Mouse (Mus musculus) liver, embryonic 14.5 days (tissue): ENCODE measurements around the gene Theg. TPM values are rescaled to one million over a fixed set of nuclear protein-coding genes. Genes with fewer than 3 reads are reported as not detected.

Source experiments
- ATAC-seq: fragments of 200-750 bp; cut with Nextera tagmentation; 2 replicates; pipeline ENCODE4 v1.8.0; 2017; ENCODE audit warnings: moderate number of reproducible peaks, mild to moderate bottlenecking, moderate library complexity; ENCODE audit not compliant: insufficient read depth
- DNase-seq, 3 experiments: peaks; one replicate each; pipeline ENCODE4 v3.0.0-alpha.2; 2012 to 2013; ENCODE audit warnings: low read depth in 3 of 3, low spot score in 3 of 3
- H3K27ac ChIP-seq: fragments of 300-500 bp; sonication (generic); 2 replicates; pipeline ENCODE4 v1.5.1; 2014; ENCODE audit warnings: moderate library complexity, mild to moderate bottlenecking, control low read depth, inconsistent platforms
- H3K27me3 ChIP-seq: fragments of 300-500 bp; sonication (generic); 2 replicates; pipeline ENCODE4 v1.6.1; 2014; ENCODE audit warnings: mild to moderate bottlenecking, low read length, moderate library complexity; ENCODE audit not compliant: control insufficient read depth, insufficient read depth
- H3K36me3 ChIP-seq: fragments of 300-500 bp; sonication (generic); replicated peaks from 2 replicates; pipeline ENCODE4 v1.6.1; 2014; ENCODE audit warnings: low read depth; ENCODE audit not compliant: control insufficient read depth, insufficient read depth
- H3K4me1 ChIP-seq, 2 experiments: fragments of 200-500 bp in 1 of 2; fragments of 300-500 bp in 1 of 2; sonication (generic) in 1 of 2; replicated peaks; 2 replicates each; pipeline ENCODE4 v1.6.1; 2012 to 2014; ENCODE audit warnings: antibody characterized with exemption in 1 of 2, inconsistent platforms in 1 of 2, low read length in 1 of 2; ENCODE audit not compliant: control insufficient read depth in 2 of 2, insufficient read depth in 2 of 2
- H3K4me2 ChIP-seq: fragments of 300-500 bp; sonication (generic); 2 replicates; pipeline ENCODE4 v1.6.1; 2014; ENCODE audit warnings: low read depth, mild to moderate bottlenecking, control low read depth, moderate library complexity
- H3K4me3 ChIP-seq, 2 experiments: fragments of 200-500 bp in 1 of 2; fragments of 300-500 bp in 1 of 2; sonication (generic) in 1 of 2; 2 replicates each; pipeline ENCODE4 v1.5.1; 2012 to 2014; ENCODE audit warnings: low read depth in 2 of 2, low read length in 2 of 2, mild to moderate bottlenecking in 2 of 2, control low read depth in 1 of 2, inconsistent platforms in 1 of 2, moderate library complexity in 1 of 2; ENCODE audit not compliant: insufficient read depth in 1 of 2
- H3K9ac ChIP-seq: fragments of 300-500 bp; sonication (generic); replicated peaks from 2 replicates; pipeline ENCODE4 v1.6.1; 2014; ENCODE audit warnings: mild to moderate bottlenecking, control low read depth, moderate library complexity
- H3K9me3 ChIP-seq: fragments of 300-500 bp; sonication (generic); 2 replicates; pipeline ENCODE4 v1.6.1; 2016; ENCODE audit warnings: low read length, mixed read lengths; ENCODE audit not compliant: control insufficient read depth
- CTCF ChIP-seq: IDR thresholded peaks from 2 replicates; pipeline ENCODE4 v1.5.1; 2016; ENCODE audit warnings: antibody characterized with exemption, low read depth, control low read depth
- EP300 ChIP-seq: IDR thresholded peaks from 2 replicates; pipeline ENCODE4 v1.6.1; 2016; ENCODE audit warnings: antibody characterized with exemption, low read depth
- WGBS: fragments of 180-500 bp; shearing (Covaris S2); extraction: QIAGEN DNeasy Blood & Tissue Kit; methylation state at CpG from one replicate; pipeline ENCODE4 v1.1.7; 2014; ENCODE audit not compliant: insufficient replicate concordance; 5-methylcytosine and 5-hydroxymethylcytosine counted together
- microRNA-seq: library from miRNA; unstranded; fragments of <30 nt; microRNA quantifications from one replicate; pipeline ENCODE4, GENCODE M21; 2016
- polyA plus RNA-seq, 2 experiments: library from polyadenylated mRNA; depleted of rRNA in 1 of 2; stranded (reverse) in 1 of 2; unstranded in 1 of 2; fragments of >200 nt; fragmentation: Nextera tagmentation in 1 of 2; extraction: Ambion mirVana in 1 of 2; gene quantifications; 2 replicates each; pipeline versions ENCODE4 v1.2.1 to v1.2.3; 2012 to 2014

Gene Theg
- polyA plus RNA-seq, 2 experiments, result not detected

DNA sequence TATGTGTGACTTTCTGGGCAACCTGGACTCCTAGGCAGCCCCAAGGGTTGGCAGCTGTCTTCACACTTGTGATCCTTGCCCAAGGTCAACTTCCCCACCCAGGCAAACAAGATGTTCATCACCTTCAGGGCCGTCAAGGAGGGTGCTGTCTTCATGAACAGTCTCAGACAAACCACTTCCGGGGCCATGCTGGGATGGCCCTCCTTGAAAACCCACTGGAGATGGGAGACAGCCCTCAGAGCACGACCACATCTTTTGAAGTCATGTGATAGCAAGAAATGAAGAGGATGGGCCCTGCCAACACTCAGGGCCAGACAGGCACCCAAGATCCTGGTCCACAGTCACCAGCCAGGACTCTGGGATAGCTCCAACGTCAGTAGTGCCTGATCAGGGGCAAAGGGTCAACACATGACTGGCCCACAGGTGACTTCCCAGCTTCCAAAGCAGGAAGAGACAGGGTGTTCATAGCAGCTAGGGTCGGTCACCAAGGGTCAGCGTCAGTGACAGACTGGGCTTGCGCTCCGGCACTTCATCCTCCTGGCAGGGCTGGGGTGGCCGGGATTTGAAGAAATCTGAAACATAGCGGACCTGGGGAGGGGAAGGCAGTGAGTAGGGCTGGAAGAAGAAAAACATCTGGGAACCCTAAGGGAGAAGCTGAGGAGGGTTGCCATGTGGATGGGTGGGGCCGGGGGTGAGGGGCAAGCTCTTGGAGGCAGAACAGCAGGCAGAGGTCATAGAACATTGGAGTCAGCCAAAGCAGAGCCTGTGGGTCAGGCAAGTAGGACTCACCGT lies 60.3 kb downstream of the Theg start:
- WGBS, result 64% methylated on average over 12 of the region's 12 CpGs
- H3K4me2 ChIP-seq, result no peak overlapping the region
- H3K27me3 ChIP-seq, result no peaks in the 10 kb centered on the region
- TF ChIP-seq CTCF, result no peak
- no peak for TF ChIP-seq EP300
- H3K4me1 ChIP-seq, result no peaks in the 10 kb centered on the region; a peak in 1 of 4 replicates
- no peak for DNase-seq
- ATAC-seq, result no peak
- H3K4me3 ChIP-seq, result no peak overlapping the region
- no peaks in the 10 kb centered on the region for H3K36me3 ChIP-seq
- H3K9ac ChIP-seq, result no peak overlapping the region
- H3K9me3 ChIP-seq, result no peaks in the 10 kb centered on the region
- H3K27ac ChIP-seq, result no peak overlapping the region

Small RNAs within 50 kb of the gene (microRNA-seq; reads per million reads assigned to microRNA genes)
- not detected for gene Mir6909

Other genes with a start within 250 kb of the Theg start
- not detected in 2 replicates for gene Vmn2r82, start 230.8 kb downstream of the Theg start, polyA plus RNA-seq (2012; rRNA removed)
- gene Vmn2r82, start 230.8 kb downstream of the Theg start, polyA plus RNA-seq (2014; fragmentation: Nextera tagmentation; extraction: Ambion mirVana), result not detected in 2 replicates
- not detected in 2 replicates for gene Vmn2r83, start 118.6 kb downstream of the Theg start, polyA plus RNA-seq (2012; rRNA removed)
- gene Vmn2r83, start 118.6 kb downstream of the Theg start, polyA plus RNA-seq (2014; fragmentation: Nextera tagmentation; extraction: Ambion mirVana), result not detected in 2 replicates
- 10.0 and 11.3 TPM in 2 replicates for gene Plpp2, start 53.5 kb downstream of the Theg start, polyA plus RNA-seq (2012; rRNA removed)
- 19.0 and 20.7 TPM in 2 replicates for gene Plpp2, start 53.5 kb downstream of the Theg start, polyA plus RNA-seq (2014; fragmentation: Nextera tagmentation; extraction: Ambion mirVana)
- gene Mier2, start 32.1 kb downstream of the Theg start, polyA plus RNA-seq (2012; rRNA removed), result 16.4 and 19.6 TPM in 2 replicates
- gene Mier2, start 32.1 kb downstream of the Theg start, polyA plus RNA-seq (2014; fragmentation: Nextera tagmentation; extraction: Ambion mirVana), result 5.2 and 7.6 TPM in 2 replicates
- gene C2cd4c, start 26.7 kb upstream of the Theg start, polyA plus RNA-seq (2012; rRNA removed), result 0.01 and 0.03 TPM in 2 replicates
- gene C2cd4c, start 26.7 kb upstream of the Theg start, polyA plus RNA-seq (2014; fragmentation: Nextera tagmentation; extraction: Ambion mirVana), result not detected in 2 replicates
- 0.17 TPM in 2 replicates for gene Shc2, start 50.6 kb upstream of the Theg start, polyA plus RNA-seq (2012; rRNA removed)
- gene Shc2, start 50.6 kb upstream of the Theg start, polyA plus RNA-seq (2014; fragmentation: Nextera tagmentation; extraction: Ambion mirVana), result 0.05 TPM in 1 of 2 replicates, not detected in the other
- not detected in 2 replicates for gene Odf3l2, start 58.4 kb upstream of the Theg start, polyA plus RNA-seq (2012; rRNA removed)
- not detected in 2 replicates for gene Odf3l2, start 58.4 kb upstream of the Theg start, polyA plus RNA-seq (2014; fragmentation: Nextera tagmentation; extraction: Ambion mirVana)
- gene Madcam1, start 77.2 kb upstream of the Theg start, polyA plus RNA-seq (2012; rRNA removed), result 0.05 and 0.10 TPM in 2 replicates
- 0.20 and 0.45 TPM in 2 replicates for gene Madcam1, start 77.2 kb upstream of the Theg start, polyA plus RNA-seq (2014; fragmentation: Nextera tagmentation; extraction: Ambion mirVana)
- gene Tpgs1, start 82.0 kb upstream of the Theg start, polyA plus RNA-seq (2012; rRNA removed), result 14.3 and 18.7 TPM in 2 replicates
- 24.5 and 25.7 TPM in 2 replicates for gene Tpgs1, start 82.0 kb upstream of the Theg start, polyA plus RNA-seq (2014; fragmentation: Nextera tagmentation; extraction: Ambion mirVana)
- 106 and 127 TPM in 2 replicates for gene Cdc34, start 94.9 kb upstream of the Theg start, polyA plus RNA-seq (2012; rRNA removed)
- gene Cdc34, start 94.9 kb upstream of the Theg start, polyA plus RNA-seq (2014; fragmentation: Nextera tagmentation; extraction: Ambion mirVana), result 115 and 124 TPM in 2 replicates
- gene Gzmm, start 101.7 kb upstream of the Theg start, polyA plus RNA-seq (2012; rRNA removed), result 0.13 TPM in 2 replicates
- not detected in 2 replicates for gene Gzmm, start 101.7 kb upstream of the Theg start, polyA plus RNA-seq (2014; fragmentation: Nextera tagmentation; extraction: Ambion mirVana)
- gene Bsg, start 117.2 kb upstream of the Theg start, polyA plus RNA-seq (2012; rRNA removed), result 469 and 579 TPM in 2 replicates
- gene Bsg, start 117.2 kb upstream of the Theg start, polyA plus RNA-seq (2014; fragmentation: Nextera tagmentation; extraction: Ambion mirVana), result 809 and 828 TPM in 2 replicates
- 0.09 and 0.17 TPM in 2 replicates for gene Hcn2, start 129.3 kb upstream of the Theg start, polyA plus RNA-seq (2012; rRNA removed)
- gene Hcn2, start 129.3 kb upstream of the Theg start, polyA plus RNA-seq (2014; fragmentation: Nextera tagmentation; extraction: Ambion mirVana), result not detected in 2 replicates
- 17.4 and 17.9 TPM in 2 replicates for gene Polrmt, start 159.2 kb upstream of the Theg start, polyA plus RNA-seq (2012; rRNA removed)
- 10.1 and 13.3 TPM in 2 replicates for gene Polrmt, start 159.2 kb upstream of the Theg start, polyA plus RNA-seq (2014; fragmentation: Nextera tagmentation; extraction: Ambion mirVana)
- gene Fgf22, start 167.7 kb upstream of the Theg start, polyA plus RNA-seq (2012; rRNA removed), result not detected in 2 replicates
- not detected in 2 replicates for gene Fgf22, start 167.7 kb upstream of the Theg start, polyA plus RNA-seq (2014; fragmentation: Nextera tagmentation; extraction: Ambion mirVana)
- gene Rnf126, start 179.6 kb upstream of the Theg start, polyA plus RNA-seq (2012; rRNA removed), result 46.4 and 51.3 TPM in 2 replicates
- gene Rnf126, start 179.6 kb upstream of the Theg start, polyA plus RNA-seq (2014; fragmentation: Nextera tagmentation; extraction: Ambion mirVana), result 27.7 and 33.7 TPM in 2 replicates
- 0.54 and 0.56 TPM in 2 replicates for gene Fstl3, start 189.9 kb upstream of the Theg start, polyA plus RNA-seq (2012; rRNA removed)
- 0.18 and 0.23 TPM in 2 replicates for gene Fstl3, start 189.9 kb upstream of the Theg start, polyA plus RNA-seq (2014; fragmentation: Nextera tagmentation; extraction: Ambion mirVana)
- gene Prss57, start 203.6 kb upstream of the Theg start, polyA plus RNA-seq (2012; rRNA removed), result 1.6 TPM in 2 replicates
- 3.2 and 4.9 TPM in 2 replicates for gene Prss57, start 203.6 kb upstream of the Theg start, polyA plus RNA-seq (2014; fragmentation: Nextera tagmentation; extraction: Ambion mirVana)
- gene Palm, start 206.2 kb upstream of the Theg start, polyA plus RNA-seq (2012; rRNA removed), result 3.4 and 3.5 TPM in 2 replicates
- gene Palm, start 206.2 kb upstream of the Theg start, polyA plus RNA-seq (2014; fragmentation: Nextera tagmentation; extraction: Ambion mirVana), result 4.0 and 4.1 TPM in 2 replicates
- gene Misp, start 233.7 kb upstream of the Theg start, polyA plus RNA-seq (2012; rRNA removed), result 0.13 and 0.18 TPM in 2 replicates
- 0.41 TPM in 1 of 2 replicates, not detected in the other for gene Misp, start 233.7 kb upstream of the Theg start, polyA plus RNA-seq (2014; fragmentation: Nextera tagmentation; extraction: Ambion mirVana)